Mouse (Mus musculus) olfactory bulb, adult 2 months (tissue): ENCODE data around the gene Trim2.

Source experiments
- CTCF ChIP-seq: fragments of 200-500 bp; IDR thresholded peaks from 2 replicates; pipeline ENCODE4 v1.5.1; 2012; ENCODE audit warnings: low read depth, mild to moderate bottlenecking, low read length, moderate library complexity; ENCODE audit not compliant: insufficient read depth
- POLR2A ChIP-seq: fragments of 200-500 bp; IDR thresholded peaks from 2 replicates; pipeline ENCODE4 v1.6.1; 2012; ENCODE audit warnings: mild to moderate bottlenecking, low read depth, low read length, moderate library complexity; ENCODE audit not compliant: insufficient read depth

DNA sequence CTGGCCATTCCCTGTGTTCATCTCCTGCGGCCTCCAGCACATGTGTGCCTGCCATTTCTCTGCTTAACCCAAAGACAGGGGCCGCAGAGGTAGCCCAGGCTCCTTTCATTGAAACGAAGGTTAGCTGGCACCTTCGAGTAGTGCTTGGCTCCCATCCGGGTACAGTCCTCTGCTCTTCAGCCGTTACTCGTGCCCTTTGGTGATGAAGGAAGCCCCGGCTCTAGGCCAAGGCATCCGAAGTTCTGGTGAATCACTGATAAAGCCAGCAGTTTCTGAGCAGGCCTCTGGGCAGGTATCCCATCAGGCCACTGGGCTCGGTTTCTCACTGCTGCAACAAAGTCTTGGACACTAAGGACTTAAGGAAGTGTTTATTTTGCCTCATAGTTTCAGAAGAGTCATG is 34.9 kb downstream of the Trim2 start:
- no peak for TF ChIP-seq POLR2A
- TF ChIP-seq CTCF: no peak
